Mouse (Mus musculus): Measurements from ENCODE around the gene Rmnd1. TPM values are rescaled to one million over a fixed set of nuclear protein-coding genes. Genes with fewer than 3 reads are reported as not detected.

The Rmnd1 gene
- total RNA-seq, 2 experiments from 2014 or later = 31.8 to 55.6 TPM

- intact Hi-C loops (cut with DNase I) = no loop called here
- no peak for TF ChIP-seq CTCF (IDR thresholded peaks at IDR 0.05)
- Histone ChIP-seq H3K4me3 (no peak overlapping the region), H3K27ac (no peak overlapping the region)
- DNase-seq = no peak
These were observed 58.6 kb downstream of the Rmnd1 start for GRCm38 (mm10) chr10:4373558-4373957.

- intact Hi-C loops (cut with DNase I) = no loop called here
- no peak for DNase-seq
- peak; percentile 71 for TF ChIP-seq CTCF (IDR thresholded peaks at IDR 0.05)
These were observed 60.2 kb downstream of the Rmnd1 start for GRCm38 (mm10) chr10:4372011-4372410.

GRCm38 (mm10) chr10:4370105-4370504 lies 62.1 kb downstream of the Rmnd1 start:
- Histone ChIP-seq H3K27ac (no peak overlapping the region), H3K4me3 (no peak overlapping the region)
- no peak for DNase-seq
- TF ChIP-seq CTCF (IDR thresholded peaks at IDR 0.05) = no peak
- intact Hi-C loops (cut with DNase I) = no loop called here

More at GRCm38 (mm10) chr10:4372011-4372410, 60.2 kb downstream of the Rmnd1 start:
- Histone ChIP-seq H3K4me3 (no peak overlapping the region), H3K27ac (no peak overlapping the region)

- no peak overlapping the region for H3K4me3 ChIP-seq
These were observed 67.6 kb downstream of the Rmnd1 start for GRCm38 (mm10) chr10:4364618-4365017.

GRCm38 (mm10) chr10:4357435-4357834 lies 74.8 kb downstream of the Rmnd1 start:
- intact Hi-C loops (cut with DNase I) = no loop called here
- no peak overlapping the region for H3K4me3 ChIP-seq
- H3K27ac ChIP-seq = no peak overlapping the region
- no peak for DNase-seq
- no peak for TF ChIP-seq CTCF (IDR thresholded peaks at IDR 0.05)

More at GRCm38 (mm10) chr10:4364618-4365017, 67.6 kb downstream of the Rmnd1 start:
- intact Hi-C loops (cut with DNase I) = no loop called here
- H3K27ac ChIP-seq = no peak overlapping the region
- no peak for DNase-seq
- no peak for TF ChIP-seq CTCF (IDR thresholded peaks at IDR 0.05)

- DNase-seq = no peak
- intact Hi-C loops (cut with DNase I) = no loop called here
- no peak for TF ChIP-seq CTCF (IDR thresholded peaks at IDR 0.05)
- no peak overlapping the region for H3K4me3 ChIP-seq
- no peak overlapping the region for H3K27ac ChIP-seq
These were observed 75.5 kb downstream of the Rmnd1 start for GRCm38 (mm10) chr10:4356640-4357039.

- no peak for TF ChIP-seq CTCF (IDR thresholded peaks at IDR 0.05)
- no peak overlapping the region for H3K4me3 ChIP-seq
- no peak overlapping the region for H3K27ac ChIP-seq
- intact Hi-C loops (cut with DNase I) = no loop called here
- no peak for DNase-seq
These were observed 76.2 kb downstream of the Rmnd1 start for GRCm38 (mm10) chr10:4355882-4356451.

GRCm38 (mm10) chr10:4354371-4355260 lies 77.6 kb downstream of the Rmnd1 start:
- intact Hi-C loops (cut with DNase I) = no loop called here
- peak; percentile 72 for DNase-seq
- Histone ChIP-seq H3K4me3 (peak overlapping the region; percentile 28), H3K27ac (peak overlapping the region; percentile 35; the same call in 1 of the 2 replicates)
- TF ChIP-seq CTCF (IDR thresholded peaks at IDR 0.05) = no peak

Other genes starting within 250 kb of the Rmnd1 start
- gene Akap12, start 166.0 kb downstream of the Rmnd1 start, total RNA-seq (2021) = 10 to 100 TPM in 1 of 2 experiments, 1 to 10 TPM in 1; 6.2 to 16.6 TPM
- 1 to 10 TPM; 4.9 to 7.1 TPM for gene Zbtb2, start 44.3 kb downstream of the Rmnd1 start, total RNA-seq (2021)
- 10 to 100 TPM; 15.5 to 15.6 TPM for gene Armt1, start 79 bp upstream of the Rmnd1 start, total RNA-seq (2021)
- under 1 TPM; 0.46 to 0.67 TPM for gene Ccdc170, start 50.1 kb upstream of the Rmnd1 start, total RNA-seq (2021)
- gene Esr1, start 179.2 kb upstream of the Rmnd1 start, total RNA-seq (2021) = 10 to 100 TPM; 30.6 to 46.5 TPM